Mouse (Mus musculus): ENCODE data around the gene Cherp.

- TF ChIP-seq CTCF (IDR thresholded peaks at IDR 0.05; ENCODE audit: low read depth, low read length) (no peak), POLR2A (IDR thresholded peaks at IDR 0.05; ENCODE audit: insufficient read depth, low read length) (no peak), EP300 (IDR thresholded peaks at IDR 0.05; ENCODE audit: insufficient read depth, low read depth, low read length) (no peak)
These were observed 46.9 kb upstream of the Cherp start for GRCm38 (mm10) chr8:72521888-72522287.
